Mouse (Mus musculus): ENCODE data around the gene Dock11. TPM values are rescaled to one million over a fixed set of nuclear protein-coding genes. Genes with fewer than 3 reads are reported as not detected.

Gene Dock11
- total RNA-seq, 1 experiment from 2014 or later = 151 TPM

GRCm38 (mm10) chrX:36082917-36083316 is 194.3 kb downstream of the Dock11 start:
- peak; percentile 98 for ATAC-seq (replicated peaks; ENCODE audit: low read depth, poor library complexity, severe bottlenecking)

- ATAC-seq (replicated peaks; ENCODE audit: low read depth, poor library complexity, severe bottlenecking) = 0 out of 2 replicates have a peak, but pooled peaks have one; percentile 22
These were observed 200.0 kb downstream of the Dock11 start for GRCm38 (mm10) chrX:36088464-36089256.

GRCm38 (mm10) chrX:36100883-36101282 is 212.3 kb downstream of the Dock11 start:
- peak; percentile 90 for ATAC-seq (replicated peaks; ENCODE audit: low read depth, poor library complexity, severe bottlenecking)

DNA sequence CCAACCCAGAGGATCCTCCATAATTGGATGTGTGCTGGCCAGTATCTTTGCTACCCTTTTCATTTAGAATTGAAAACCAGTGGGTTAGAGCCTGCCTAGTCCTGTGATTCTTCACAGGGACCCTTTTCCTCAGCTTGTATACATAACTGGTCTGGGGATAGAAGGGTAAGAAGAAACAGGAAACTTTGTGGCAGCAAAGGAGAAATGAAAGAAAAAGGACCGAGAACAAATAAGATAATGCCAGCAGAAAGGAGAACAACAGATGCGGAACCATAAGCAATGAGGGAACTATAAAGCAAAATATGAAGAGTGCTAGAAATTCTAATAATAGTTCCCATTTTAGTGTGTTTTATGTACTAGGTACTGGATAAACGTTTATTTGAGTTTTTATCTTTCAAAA is 212.7 kb downstream of the Dock11 start:
- peak; percentile 63 for ATAC-seq (replicated peaks; ENCODE audit: low read depth, poor library complexity, severe bottlenecking)

DNA sequence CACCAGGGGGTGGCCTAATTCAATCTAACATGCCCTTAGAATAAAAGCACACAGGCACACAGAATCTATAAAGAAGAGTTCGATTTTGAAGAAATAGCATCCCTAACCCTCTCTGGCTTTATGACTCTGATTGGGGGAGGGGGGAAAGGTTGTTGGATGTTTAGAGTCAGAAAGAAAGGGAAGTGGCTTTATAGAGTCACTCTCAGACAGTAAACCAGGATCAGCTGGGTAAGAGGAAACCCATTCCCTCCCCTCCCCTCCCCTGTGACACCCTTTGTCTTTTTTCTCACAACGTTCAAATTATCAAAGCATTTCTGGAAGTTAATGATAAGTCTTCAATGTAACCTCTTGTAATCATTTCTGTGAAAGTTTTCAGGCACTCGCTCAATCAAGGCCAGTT is 220.0 kb downstream of the Dock11 start:
- ATAC-seq (replicated peaks; ENCODE audit: low read depth, poor library complexity, severe bottlenecking) = peak; percentile 54; the same call in 1 of the 2 replicates

GRCm38 (mm10) chrX:36111622-36112421 is 223.2 kb downstream of the Dock11 start, which contains the start of gene Il13ra1:
Gene Il13ra1, plus strand, starts transcription at chrX:36112110.
- ATAC-seq (replicated peaks; ENCODE audit: low read depth, poor library complexity, severe bottlenecking) = no peak

DNA sequence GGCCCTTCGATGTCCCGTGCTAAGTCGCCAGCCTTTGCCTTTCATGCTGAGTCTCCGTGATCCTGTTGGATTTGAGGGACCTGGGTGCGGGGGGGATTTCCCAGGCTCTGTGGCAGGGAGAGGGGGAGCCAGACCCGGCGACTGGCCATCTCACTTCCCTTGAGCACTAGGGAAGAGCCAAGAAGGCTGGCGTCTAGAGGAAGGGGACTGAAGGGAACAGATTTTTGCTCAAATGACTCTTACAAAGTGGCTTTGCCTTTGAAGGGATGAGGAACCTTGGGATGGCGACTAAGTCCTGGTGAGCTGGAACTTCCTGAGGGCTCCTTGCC is 223.8 kb downstream of the Dock11 start:
- ATAC-seq (replicated peaks; ENCODE audit: low read depth, poor library complexity, severe bottlenecking) = no peak

DNA sequence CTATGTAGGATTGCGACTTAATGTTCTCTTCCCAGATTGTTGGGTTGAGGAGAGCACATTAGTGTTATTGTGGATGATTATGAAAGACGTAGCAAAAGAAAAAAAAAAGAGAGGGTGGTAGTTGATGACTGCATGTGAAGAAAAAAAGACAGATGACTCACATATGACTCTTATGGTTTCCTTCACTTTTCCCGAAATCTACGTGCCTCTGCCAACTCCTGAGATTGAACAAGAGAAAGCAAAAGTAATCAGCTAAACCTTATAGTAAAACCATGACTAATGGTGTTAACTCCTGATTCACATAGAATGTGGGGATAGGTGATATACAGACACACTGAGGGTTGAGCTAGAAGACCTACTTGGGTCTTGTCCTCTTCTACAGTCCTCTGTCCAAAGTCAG is 226.5 kb downstream of the Dock11 start:
- no peak for ATAC-seq (replicated peaks; ENCODE audit: low read depth, poor library complexity, severe bottlenecking)

Other genes with a start within 250 kb of the Dock11 start
- gene Il13ra1, start 223.3 kb downstream of the Dock11 start, total RNA-seq (2017) = 0.23 TPM in 1 of 2 replicates, not detected in the other